Mouse (Mus musculus) embryonic facial prominence, embryonic 15.5 days (tissue): Measurements from ENCODE around the gene Cdc25a. TPM values are rescaled to one million over a fixed set of nuclear protein-coding genes. Genes with fewer than 3 reads are reported as not detected.

ENCODE experiments used
- ATAC-seq: fragments of 200-750 bp; cut with Nextera tagmentation; 2 replicates; pipeline ENCODE4 v1.8.0; 2017; ENCODE audit warnings: low read depth, moderate TSS enrichment; ENCODE audit not compliant: insufficient number of reproducible peaks, low FRiP score, low TSS enrichment
- H3K27ac ChIP-seq: fragments of 300-500 bp; sonication (generic); replicated peaks from 2 replicates; pipeline ENCODE4 v1.5.1; 2015; ENCODE audit warnings: mild to moderate bottlenecking, inconsistent platforms
- H3K27me3 ChIP-seq: fragments of 300-500 bp; sonication (generic); 2 replicates; pipeline ENCODE4 v1.6.1; 2015; ENCODE audit warnings: inconsistent platforms
- H3K36me3 ChIP-seq: fragments of 300-500 bp; sonication (generic); 2 replicates; pipeline ENCODE4 v1.6.1; 2015; ENCODE audit warnings: mild to moderate bottlenecking, inconsistent platforms
- H3K4me1 ChIP-seq: fragments of 300-500 bp; sonication (generic); 2 replicates; pipeline ENCODE4 v1.6.1; 2015; ENCODE audit warnings: inconsistent platforms
- H3K4me2 ChIP-seq: fragments of 300-500 bp; sonication (generic); replicated peaks from 2 replicates; pipeline ENCODE4 v1.6.1; 2015; ENCODE audit warnings: mild to moderate bottlenecking, inconsistent platforms
- H3K4me3 ChIP-seq: fragments of 300-500 bp; sonication (generic); replicated peaks from 2 replicates; pipeline ENCODE4 v1.5.1; 2015; ENCODE audit warnings: mild to moderate bottlenecking, inconsistent platforms
- H3K9ac ChIP-seq: fragments of 300-500 bp; sonication (generic); 2 replicates; pipeline ENCODE4 v1.6.1; 2015; ENCODE audit warnings: inconsistent platforms
- H3K9me3 ChIP-seq: fragments of 300-500 bp; sonication (generic); replicated peaks from 2 replicates; pipeline ENCODE4 v1.6.1; 2016; ENCODE audit warnings: inconsistent platforms
- WGBS: fragments of 180-500 bp; shearing (Covaris S2); methylation state at CpG from one replicate; pipeline ENCODE4 v1.1.7; 2015; 5-methylcytosine and 5-hydroxymethylcytosine counted together
- microRNA-seq: library from miRNA; unstranded; fragments of <30 nt; microRNA quantifications from one replicate; pipeline ENCODE4, GENCODE M21; 2016; ENCODE audit warnings: borderline number of aligned reads
- polyA plus RNA-seq: library from polyadenylated mRNA; unstranded; fragments of >200 nt; fragmentation: Nextera tagmentation; extraction: Ambion mirVana; gene quantifications from 2 replicates; pipeline ENCODE4 v1.2.1, GENCODE M21; 2015

Cdc25a gene
- polyA plus RNA-seq, 1 experiment from 2014 or later, result 26.8 TPM

DNA sequence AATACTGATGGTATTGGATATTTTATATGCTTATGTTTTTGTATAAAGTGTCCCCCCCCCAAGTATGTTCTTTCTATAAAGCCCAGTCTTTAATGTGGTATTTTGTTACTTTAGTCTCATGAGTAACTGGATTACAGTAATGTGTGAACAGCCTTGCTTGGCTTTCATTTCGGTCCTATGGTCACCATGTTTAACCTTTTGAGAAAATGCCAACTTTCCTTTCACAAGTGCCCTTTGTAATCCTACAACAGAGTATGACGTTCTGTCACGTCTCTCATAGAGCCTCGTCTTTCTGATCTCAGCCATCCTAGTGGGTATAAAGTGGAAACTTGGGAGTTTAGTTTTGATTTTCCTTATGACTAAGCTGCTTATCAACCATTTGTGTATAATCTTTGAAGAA, 67.4 kb downstream of the Cdc25a start:
- Histone ChIP-seq H3K4me3 (no peak overlapping the region), H3K27me3 (no peaks in the 10 kb centered on the region), H3K36me3 (no peaks in the 10 kb centered on the region), H3K9ac (no peak overlapping the region), H3K4me1 (no peaks in the 10 kb centered on the region), H3K4me2 (no peak overlapping the region), H3K9me3 (no peaks in the 10 kb centered on the region), H3K27ac (no peak overlapping the region)
- WGBS, result 69% methylated on average over 4 of the region's 4 CpGs
- ATAC-seq, result no peak

Small RNA genes within 50 kb of the gene (microRNA-seq; reads per million reads assigned to microRNA genes)
- gene Mir7089, result 0.52 reads per million

Other genes starting within 250 kb of the Cdc25a start
- gene Fbxw24, start 249.5 kb upstream of the Cdc25a start, polyA plus RNA-seq, result not detected in 2 replicates
- not detected in 2 replicates for gene Fbxw25, start 210.9 kb upstream of the Cdc25a start, polyA plus RNA-seq
- not detected in 2 replicates for gene Fbxw18, start 172.9 kb upstream of the Cdc25a start, polyA plus RNA-seq
- gene Fbxw26, start 129.5 kb upstream of the Cdc25a start, polyA plus RNA-seq, result not detected in 2 replicates
- not detected in 2 replicates for gene Fbxw27, start 84.9 kb upstream of the Cdc25a start, polyA plus RNA-seq
- 1.4 and 2.6 TPM in 2 replicates for gene Spink8, start 63.3 kb upstream of the Cdc25a start, polyA plus RNA-seq
- gene Nme6, start 42.8 kb upstream of the Cdc25a start, polyA plus RNA-seq, result 56.8 and 60.8 TPM in 2 replicates
- gene Camp, start 26.0 kb upstream of the Cdc25a start, polyA plus RNA-seq, result 2.2 and 2.4 TPM in 2 replicates
- gene Map4, start 55.9 kb downstream of the Cdc25a start, polyA plus RNA-seq, result 80.1 and 82.4 TPM in 2 replicates
- gene Smarcc1, start 242.1 kb downstream of the Cdc25a start, polyA plus RNA-seq, result 113 and 119 TPM in 2 replicates
- gene Dhx30, start 242.3 kb downstream of the Cdc25a start, polyA plus RNA-seq, result 127 and 137 TPM in 2 replicates